In the genomic region with DNA sequence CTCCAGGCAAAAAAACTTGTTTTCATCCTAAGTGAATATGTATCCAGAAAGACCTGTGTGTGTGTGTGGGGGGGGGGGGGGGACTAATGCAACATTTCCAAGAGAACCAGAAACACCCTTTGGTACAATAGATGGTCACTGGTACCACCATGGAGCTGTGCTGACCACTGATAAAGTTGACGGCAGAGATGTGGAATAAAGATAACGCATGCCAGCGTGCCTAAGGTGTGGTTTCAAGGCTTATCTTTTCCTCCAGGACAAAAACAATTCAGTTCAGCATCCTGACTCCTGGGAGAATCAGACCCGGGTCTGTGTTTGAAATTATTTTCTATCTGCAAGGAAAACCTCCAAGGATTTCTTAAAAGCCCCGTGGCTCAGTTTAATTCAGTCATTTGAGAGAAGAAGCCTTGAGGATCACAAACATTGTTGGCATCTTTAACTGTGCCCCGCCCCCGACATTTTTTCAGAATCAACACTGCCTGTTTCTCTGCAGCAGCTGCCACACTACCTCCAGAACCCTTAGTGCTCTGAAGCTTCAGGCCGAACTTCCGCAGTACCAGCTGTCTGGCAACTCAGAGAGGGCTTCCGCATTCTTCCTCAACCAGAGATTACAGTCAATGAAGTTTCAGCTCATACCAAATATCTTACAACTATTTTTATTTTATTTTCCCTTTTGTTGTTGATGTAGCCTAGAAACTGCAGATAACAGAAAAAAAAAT, we compare ENCODE assay signal across 10 mouse cellular contexts.
A peak's percentile ranks its signal among the peaks of the same experiment; 100 is the strongest.
DNase-seq lines count a peak whose midpoint lies in the region; ATAC-seq and TF ChIP-seq lines count a peak whose summit lies in the region.
"Had no signal": no experiment of that assay in that cellular context is flagged by ENCODE, and none has a peak within 500 bp of the region (broad histone marks: within the 10 kb centered on the region; RNA-seq: fewer than 3 reads in every experiment).

No protein-coding gene starts in this region.

- no peak for TF ChIP-seq EP300 in liver, embryonic 14.5 days (IDR thresholded peaks at IDR 0.05; ENCODE audit: low read depth)

- peak; percentile 53 for DNase-seq in embryonic facial prominence, embryonic 14.5 days (ENCODE audit: low spot score)
- DNase-seq in embryonic facial prominence, embryonic 10.5 days (ENCODE audit: low spot score), result no peak
- DNase-seq in lung, adult 18-20 months, result peak; percentile 2 to 3
- DNase-seq in lung, adult 2 months, result no peak
- DNase-seq in NIH3T3 (ENCODE audit: low read depth), result peak; percentile 9
- peak in 1 of 3 experiments; percentile 15 for DNase-seq in liver, embryonic 14.5 days (ENCODE audit: low read depth in 3 of 3, low spot score in 3 of 3)

- peak; percentile 53; the same call in 1 of the 2 replicates for ATAC-seq in embryonic facial prominence, embryonic 14.5 days (ENCODE audit: low read depth)
- peak; percentile 51; the same call in 1 of the 2 replicates for ATAC-seq in liver, embryonic 14.5 days (ENCODE audit: insufficient read depth)
- no peak for ATAC-seq in megakaryocyte, adult 5-6 weeks (ENCODE audit: poor library complexity, severe bottlenecking)
- no peak for ATAC-seq in intestine, postnatal 0 days
- ATAC-seq: CD4-positive, CD25-positive, alpha-beta regulatory T cell, adult 4 months had no signal

- 55% methylated on average over 10 of the region's 10 CpGs for WGBS in embryonic facial prominence, embryonic 14.5 days
- WGBS in embryonic facial prominence, embryonic 10.5 days, result 79% methylated on average over 10 of the region's 10 CpGs
- WGBS in lung, adult 2 months, result 35% methylated on average over 10 of the region's 10 CpGs
- 18% methylated on average over 10 of the region's 10 CpGs for WGBS in liver, embryonic 14.5 days (ENCODE audit: insufficient replicate concordance)
- WGBS in intestine, postnatal 0 days, result 53% methylated on average over 10 of the region's 10 CpGs

- no peak overlapping the region for H3K27ac ChIP-seq in embryonic facial prominence, embryonic 14.5 days (replicated peaks; ENCODE audit: low read depth, low read length)
- no peak overlapping the region for H3K27ac ChIP-seq in embryonic facial prominence, embryonic 10.5 days (replicated peaks)
- H3K27ac ChIP-seq in liver, embryonic 14.5 days, result no peak overlapping the region
- no peak overlapping the region for H3K27ac ChIP-seq in intestine, postnatal 0 days (ENCODE audit: low read depth, low read length)
- H3K27ac ChIP-seq: embryonic facial prominence, embryonic 12.5 days had no signal

- no peak for TF ChIP-seq POLR2A in lung, adult 2 months (IDR thresholded peaks at IDR 0.05; ENCODE audit: borderline replicate concordance, extremely low read depth, low read depth, low read length)

- H3K27me3 ChIP-seq in embryonic facial prominence, embryonic 14.5 days (replicated peaks; ENCODE audit: control insufficient read depth, insufficient read depth, low read length), result no peaks in the 10 kb centered on the region
- H3K27me3 ChIP-seq in embryonic facial prominence, embryonic 10.5 days (replicated peaks; ENCODE audit: low read depth, poor library complexity, severe bottlenecking), result no peaks in the 10 kb centered on the region
- H3K27me3 ChIP-seq in liver, embryonic 14.5 days (ENCODE audit: control insufficient read depth, insufficient read depth, low read length), result no peaks in the 10 kb centered on the region
- no peaks in the 10 kb centered on the region for H3K27me3 ChIP-seq in intestine, postnatal 0 days (replicated peaks; ENCODE audit: control insufficient read depth, insufficient read depth, low read length)
- H3K27me3 ChIP-seq: embryonic facial prominence, embryonic 12.5 days had no signal

- no peaks in the 10 kb centered on the region for H3K9me3 ChIP-seq in embryonic facial prominence, embryonic 14.5 days (ENCODE audit: control insufficient read depth, low read length)
- H3K9me3 ChIP-seq in embryonic facial prominence, embryonic 10.5 days, result no peaks in the 10 kb centered on the region
- H3K9me3 ChIP-seq in liver, embryonic 14.5 days (ENCODE audit: control insufficient read depth, low read length), result no peaks in the 10 kb centered on the region
- H3K9me3 ChIP-seq in intestine, postnatal 0 days (ENCODE audit: control insufficient read depth), result no peaks in the 10 kb centered on the region
- H3K9me3 ChIP-seq: embryonic facial prominence, embryonic 12.5 days had no signal

- H3K9ac ChIP-seq in embryonic facial prominence, embryonic 14.5 days (ENCODE audit: low read depth, low read length), result no peak overlapping the region
- H3K9ac ChIP-seq in liver, embryonic 14.5 days (replicated peaks), result no peak overlapping the region
- no peak overlapping the region for H3K9ac ChIP-seq in intestine, postnatal 0 days (ENCODE audit: low read depth, low read length)
- H3K9ac ChIP-seq: embryonic facial prominence, embryonic 12.5 days had no signal

- H3K4me2 ChIP-seq in embryonic facial prominence, embryonic 14.5 days (ENCODE audit: low read depth, low read length), result no peak overlapping the region
- peak overlapping the region; percentile 11; the same call in 1 of the 2 replicates for H3K4me2 ChIP-seq in liver, embryonic 14.5 days (ENCODE audit: low read depth)
- no peak overlapping the region for H3K4me2 ChIP-seq in intestine, postnatal 0 days (replicated peaks; ENCODE audit: low read depth)
- H3K4me2 ChIP-seq: embryonic facial prominence, embryonic 12.5 days had no signal

- TF ChIP-seq CTCF in lung, adult 2 months (IDR thresholded peaks at IDR 0.05; ENCODE audit: insufficient read depth, low read length), result no peak
- no peak for TF ChIP-seq CTCF in liver, embryonic 14.5 days (IDR thresholded peaks at IDR 0.05; ENCODE audit: low read depth)
- TF ChIP-seq CTCF in intestine, postnatal 0 days (IDR thresholded peaks at IDR 0.05; ENCODE audit: low read depth), result no peak

- H3K4me1 ChIP-seq in embryonic facial prominence, embryonic 14.5 days (ENCODE audit: control insufficient read depth, insufficient read depth, low read length), result no peaks in the 10 kb centered on the region
- no peaks in the 10 kb centered on the region for H3K4me1 ChIP-seq in embryonic facial prominence, embryonic 10.5 days
- no peaks in the 10 kb centered on the region for H3K4me1 ChIP-seq in lung, adult 2 months (ENCODE audit: control insufficient read depth, insufficient read depth, low read length)
- H3K4me1 ChIP-seq in liver, embryonic 14.5 days (replicated peaks; ENCODE audit: control insufficient read depth in 2 of 2, insufficient read depth in 2 of 2, low read length in 1 of 2), result peaks cover 0 to 6% of the 10 kb centered on the region in 2 experiments; a peak in 2 of 4 replicates
- H3K4me1 ChIP-seq in intestine, postnatal 0 days (replicated peaks; ENCODE audit: control insufficient read depth, insufficient read depth, low read length), result no peaks in the 10 kb centered on the region
- H3K4me1 ChIP-seq: embryonic facial prominence, embryonic 12.5 days had no signal

- H3K36me3 ChIP-seq in embryonic facial prominence, embryonic 14.5 days (ENCODE audit: control insufficient read depth, insufficient read depth, low read length), result no peaks in the 10 kb centered on the region
- H3K36me3 ChIP-seq in embryonic facial prominence, embryonic 10.5 days (replicated peaks), result no peaks in the 10 kb centered on the region
- H3K36me3 ChIP-seq in liver, embryonic 14.5 days (replicated peaks; ENCODE audit: control insufficient read depth, insufficient read depth, low read depth), result no peaks in the 10 kb centered on the region
- H3K36me3 ChIP-seq in intestine, postnatal 0 days (ENCODE audit: control insufficient read depth, insufficient read depth), result no peaks in the 10 kb centered on the region
- H3K36me3 ChIP-seq: embryonic facial prominence, embryonic 12.5 days had no signal

- no peak overlapping the region for H3K4me3 ChIP-seq in embryonic facial prominence, embryonic 14.5 days (ENCODE audit: low read depth, low read length)
- H3K4me3 ChIP-seq in embryonic facial prominence, embryonic 10.5 days, result no peak overlapping the region
- H3K4me3 ChIP-seq in lung, adult 2 months (replicated peaks; ENCODE audit: extremely low read depth, low read depth, low read length), result no peak overlapping the region
- H3K4me3 ChIP-seq in liver, embryonic 14.5 days (ENCODE audit: insufficient read depth in 1 of 2, low read depth in 2 of 2, low read length in 2 of 2), result no peak overlapping the region
- H3K4me3 ChIP-seq in intestine, postnatal 0 days (ENCODE audit: low read depth, low read length), result no peak overlapping the region
- H3K4me3 ChIP-seq: embryonic facial prominence, embryonic 12.5 days had no signal

Comparison
In these comparisons a context has a peak if more than half of its experiments do, and no peak if none do; other contexts are left out.
1. DNase-seq: peak in embryonic facial prominence, embryonic 14.5 days (single experiment), lung, adult 18-20 months (2 of 2) and NIH3T3 (single experiment); none in embryonic facial prominence, embryonic 10.5 days (single experiment) and lung, adult 2 months (single experiment).
2. ATAC-seq: peak in embryonic facial prominence, embryonic 14.5 days (single experiment) and liver, embryonic 14.5 days (single experiment); none in megakaryocyte, adult 5-6 weeks (single experiment) and intestine, postnatal 0 days (single experiment).